Mouse (Mus musculus): Measurements from ENCODE around the gene Lrrc73. TPM values are rescaled to one million over a fixed set of nuclear protein-coding genes. Genes with fewer than 3 reads are reported as not detected.
A peak's percentile ranks its signal among the peaks of the same experiment; 100 is the strongest.

The Lrrc73 gene
- polyA plus RNA-seq, 1 experiment from 2014 or later, result 5.8 TPM

DNA sequence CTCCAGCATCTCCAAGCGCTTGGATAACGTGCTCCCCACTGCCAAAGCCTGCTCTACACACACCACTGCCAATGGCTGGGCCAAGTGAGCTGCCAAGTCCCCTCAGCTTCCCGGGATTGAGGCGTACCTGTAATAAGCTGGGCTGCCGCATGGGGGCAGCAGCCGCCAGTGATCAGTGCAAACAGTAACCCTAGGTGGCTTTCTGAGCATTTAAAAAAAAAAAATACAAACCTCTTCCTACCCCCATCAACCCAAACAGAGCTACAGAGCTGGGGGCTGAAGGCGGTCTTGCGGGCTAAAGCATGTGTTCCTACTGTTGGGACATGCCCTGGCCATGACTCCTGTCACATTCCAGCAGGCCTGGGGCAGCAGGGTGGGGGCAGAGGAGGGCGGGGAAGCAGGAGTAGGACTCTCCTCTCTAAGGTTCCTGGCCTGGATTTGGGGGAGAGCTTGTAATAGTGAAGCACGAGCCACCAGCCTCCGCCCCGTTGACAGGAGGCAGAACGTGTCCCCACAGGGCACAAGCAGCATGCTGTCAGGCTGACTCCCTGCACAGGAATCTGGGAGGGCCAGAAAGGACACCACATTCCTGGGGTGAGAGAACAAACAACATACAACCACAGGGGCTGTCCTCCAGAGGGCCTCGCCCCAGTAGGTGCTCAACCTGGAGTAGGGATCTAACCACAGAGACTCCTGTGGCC lies 12.7 kb downstream of the Lrrc73 start:
- Histone ChIP-seq H3K9ac (no peak overlapping the region), H3K9me3 (no peaks in the 10 kb centered on the region), H3K4me1 (replicated peaks) (no peaks in the 10 kb centered on the region), H3K4me2 (no peak overlapping the region), H3K27ac (replicated peaks) (no peak overlapping the region), H3K36me3 (peaks cover 65% of the 10 kb centered on the region), H3K4me3 (no peak overlapping the region), H3K27me3 (no peaks in the 10 kb centered on the region)
- 34% methylated on average over 14 of the region's 14 CpGs for WGBS
- peak; percentile 49 for ATAC-seq (ENCODE audit: low read depth)

DNA sequence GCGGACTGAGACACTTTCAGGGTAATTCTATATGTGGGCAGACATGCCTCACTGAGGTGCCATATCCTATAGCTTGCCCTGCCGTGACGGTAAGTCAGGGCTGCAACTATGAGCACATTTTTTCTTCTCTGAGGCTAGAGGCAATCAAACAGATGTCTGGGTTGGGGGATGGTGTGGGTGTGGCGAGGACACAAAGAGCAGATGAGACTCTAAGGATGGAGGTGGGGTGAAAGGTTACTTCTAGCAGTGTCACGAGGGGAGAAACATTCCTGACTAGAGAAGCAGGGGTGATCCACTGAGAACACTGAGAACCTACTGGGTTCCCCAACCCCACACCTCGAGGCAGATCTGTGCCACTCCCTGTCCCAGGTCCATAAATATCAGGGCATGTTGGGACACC lies 13.7 kb downstream of the Lrrc73 start:
- peaks cover 56% of the 10 kb centered on the region for H3K36me3 ChIP-seq
- 62% methylated on average over 6 of the region's 6 CpGs for WGBS
- H3K9me3 ChIP-seq, result no peaks in the 10 kb centered on the region
- H3K4me2 ChIP-seq, result no peak overlapping the region
- H3K4me3 ChIP-seq, result no peak overlapping the region
- H3K27me3 ChIP-seq, result no peaks in the 10 kb centered on the region
- no peaks in the 10 kb centered on the region for H3K4me1 ChIP-seq (replicated peaks)
- ATAC-seq (ENCODE audit: low read depth), result no peak
- H3K9ac ChIP-seq, result no peak overlapping the region
- no peak overlapping the region for H3K27ac ChIP-seq (replicated peaks)

DNA sequence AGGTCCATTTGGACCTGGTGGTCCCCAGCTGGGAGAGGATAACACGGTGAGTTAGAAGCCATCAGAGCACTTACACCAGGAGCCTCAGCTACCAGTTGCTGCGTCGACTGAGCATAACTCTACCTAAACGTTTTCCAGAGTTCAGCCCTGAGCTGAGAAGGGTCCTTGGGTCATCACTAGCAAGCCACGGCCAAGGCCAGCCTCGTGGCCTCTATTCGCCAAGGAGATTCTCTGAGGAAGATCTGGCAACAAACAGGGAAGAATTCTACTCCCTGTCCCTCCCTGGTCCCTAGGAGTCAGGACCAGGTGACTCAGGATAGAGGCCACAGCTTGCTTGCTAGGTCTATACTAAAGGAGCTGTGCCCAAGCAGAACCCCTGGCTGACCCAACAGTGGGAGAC lies 14.2 kb downstream of the Lrrc73 start:
- no peaks in the 10 kb centered on the region for H3K9me3 ChIP-seq
- no peak for ATAC-seq (ENCODE audit: low read depth)
- H3K36me3 ChIP-seq, result peaks cover 50% of the 10 kb centered on the region
- H3K4me1 ChIP-seq (replicated peaks), result no peaks in the 10 kb centered on the region
- no peak overlapping the region for H3K9ac ChIP-seq
- H3K4me3 ChIP-seq, result no peak overlapping the region
- H3K27ac ChIP-seq (replicated peaks), result no peak overlapping the region
- H3K27me3 ChIP-seq, result no peaks in the 10 kb centered on the region
- WGBS, result 82% methylated on average over 7 of the region's 7 CpGs
- no peak overlapping the region for H3K4me2 ChIP-seq

DNA sequence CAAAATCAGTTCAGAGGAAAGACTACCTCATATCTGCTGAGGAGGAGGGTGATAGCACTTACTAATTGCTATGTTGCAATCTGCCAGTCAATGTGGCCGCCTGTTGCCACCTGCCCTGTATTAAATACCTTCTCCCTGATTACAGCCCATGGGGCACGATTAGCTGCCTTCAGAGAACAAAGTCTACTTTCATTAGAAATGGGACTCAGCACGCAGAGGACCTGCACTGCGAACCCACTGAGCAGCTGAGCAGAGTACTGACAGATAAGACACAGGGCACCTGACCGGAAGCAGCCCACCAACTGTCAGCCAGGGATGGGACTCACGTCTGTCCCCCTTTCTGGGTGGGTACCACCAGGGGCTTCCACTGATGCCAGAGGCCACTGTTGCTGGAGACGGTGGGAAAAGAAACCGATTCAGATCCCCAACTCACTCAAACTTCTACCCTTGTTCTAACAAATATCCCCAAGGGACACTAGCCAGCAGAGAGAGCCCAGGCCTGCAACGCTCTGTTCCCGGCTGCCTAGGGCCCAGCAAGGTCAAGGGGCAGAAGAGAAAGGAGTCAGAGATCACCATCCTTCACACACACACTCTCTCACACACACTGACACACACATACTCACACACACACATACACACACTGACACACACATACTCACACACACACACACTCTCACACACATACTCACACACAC lies 14.8 kb downstream of the Lrrc73 start:
- Histone ChIP-seq H3K4me2 (no peak overlapping the region), H3K9me3 (no peaks in the 10 kb centered on the region), H3K9ac (no peak overlapping the region), H3K27ac (replicated peaks) (no peak overlapping the region), H3K36me3 (peaks cover 44% of the 10 kb centered on the region), H3K4me3 (no peak overlapping the region), H3K4me1 (replicated peaks) (no peaks in the 10 kb centered on the region), H3K27me3 (no peaks in the 10 kb centered on the region)
- ATAC-seq (ENCODE audit: low read depth), result no peak
- 83% methylated on average over 10 of the region's 10 CpGs for WGBS

DNA sequence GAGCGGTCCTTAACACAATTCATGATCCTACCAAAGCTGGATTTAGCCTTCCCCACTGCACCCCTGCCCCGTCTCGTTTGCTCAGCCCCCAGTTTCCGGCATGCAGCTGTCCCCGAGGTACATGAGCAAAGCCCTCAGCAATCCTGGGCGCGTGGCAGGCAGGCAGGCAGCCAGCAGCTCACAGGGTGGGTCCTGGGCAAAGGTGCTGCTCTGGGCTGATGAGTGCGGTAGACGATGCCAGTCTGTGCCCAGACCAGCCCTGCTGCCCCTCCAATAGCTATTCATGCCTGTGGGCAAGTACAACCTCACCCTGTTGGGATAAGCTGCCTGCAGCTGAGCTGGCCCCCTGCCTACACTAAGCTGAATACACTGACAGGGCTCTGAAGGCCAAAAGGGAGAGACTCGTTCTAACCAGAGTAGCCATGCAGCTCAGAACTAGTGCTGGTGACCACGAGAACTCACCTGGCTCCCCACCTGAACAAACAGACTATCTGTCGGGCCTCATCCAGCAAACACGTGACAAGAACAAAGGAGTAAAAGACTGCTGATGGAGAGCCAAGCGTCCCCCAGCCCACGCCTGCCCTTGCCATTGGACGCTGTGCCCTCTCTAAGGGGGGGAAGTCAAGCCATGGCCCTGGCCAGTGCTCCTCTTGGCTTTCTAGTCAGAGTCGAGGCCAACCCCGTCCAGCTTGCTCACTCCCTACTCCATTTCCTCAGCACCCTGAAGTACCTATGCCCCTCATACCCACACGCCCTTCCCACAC lies 16.6 kb downstream of the Lrrc73 start:
- whole genome bisulfite sequencing, result 90% methylated on average over 19 of the region's 19 CpGs
- ATAC-seq (ENCODE audit: low read depth), result no peak
- no peaks in the 10 kb centered on the region for H3K9me3 ChIP-seq
- H3K4me1 ChIP-seq (replicated peaks), result no peaks in the 10 kb centered on the region
- peaks cover 26% of the 10 kb centered on the region for H3K36me3 ChIP-seq
- no peak overlapping the region for H3K4me3 ChIP-seq
- H3K27me3 ChIP-seq, result no peaks in the 10 kb centered on the region
- peak overlapping the region; percentile 47; the same call in 1 of the 2 replicates for H3K9ac ChIP-seq
- H3K4me2 ChIP-seq, result no peak overlapping the region
- H3K27ac ChIP-seq (replicated peaks), result no peak overlapping the region

DNA sequence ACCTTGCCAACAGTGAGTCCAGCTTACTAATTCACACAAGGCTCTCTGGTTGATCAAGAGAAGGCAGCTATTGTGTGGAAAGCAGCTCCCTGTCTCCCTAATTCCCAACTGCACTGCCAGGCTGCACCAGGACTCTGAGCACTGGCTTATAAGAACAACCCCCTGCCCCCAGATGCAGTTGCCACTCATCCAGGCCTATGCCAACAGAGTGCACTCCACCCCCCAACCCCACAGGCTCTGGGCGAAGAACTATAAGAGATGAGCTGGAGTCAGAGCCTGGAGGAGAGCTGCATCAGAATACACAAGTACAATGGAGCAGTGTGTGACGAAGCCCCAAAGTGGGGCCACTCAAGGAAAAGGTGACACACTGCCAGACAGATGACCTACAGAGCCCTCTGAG lies 18.7 kb downstream of the Lrrc73 start:
- Histone ChIP-seq H3K27me3 (no peaks in the 10 kb centered on the region), H3K4me3 (no peak overlapping the region), H3K9ac (0 out of 2 replicates have a peak overlapping the region, but pooled peaks have one; percentile 8), H3K27ac (replicated peaks) (no peak overlapping the region), H3K9me3 (no peaks in the 10 kb centered on the region), H3K4me2 (no peak overlapping the region), H3K4me1 (replicated peaks) (no peaks in the 10 kb centered on the region), H3K36me3 (peaks cover 19% of the 10 kb centered on the region)
- no peak for ATAC-seq (ENCODE audit: low read depth)
- 73% methylated on average over 2 of the region's 2 CpGs for WGBS

DNA sequence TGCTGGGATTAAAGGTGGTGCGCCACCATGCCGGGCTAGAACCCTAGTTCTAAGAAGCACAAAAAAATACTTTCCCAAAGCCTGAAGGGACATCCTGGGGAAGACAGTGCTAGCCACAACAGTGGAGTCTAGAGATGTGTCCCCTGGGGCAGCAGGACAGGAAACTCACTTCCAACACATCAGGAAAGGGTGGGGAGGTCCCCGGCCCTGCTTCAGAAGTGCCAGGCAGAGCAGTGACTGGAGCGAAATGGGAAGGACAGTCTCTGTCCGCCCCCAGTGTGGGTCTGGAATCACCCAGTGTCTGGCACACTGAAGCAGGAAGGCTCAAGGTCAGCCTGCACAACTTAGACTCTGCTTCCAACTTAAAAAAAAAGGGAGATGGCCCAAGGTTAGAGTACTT lies 19.3 kb downstream of the Lrrc73 start:
- Histone ChIP-seq H3K27ac (replicated peaks) (no peak overlapping the region), H3K4me1 (replicated peaks) (no peaks in the 10 kb centered on the region), H3K4me3 (no peak overlapping the region), H3K36me3 (peaks cover 15% of the 10 kb centered on the region), H3K27me3 (no peaks in the 10 kb centered on the region), H3K9ac (no peak overlapping the region), H3K4me2 (no peak overlapping the region), H3K9me3 (no peaks in the 10 kb centered on the region)
- 92% methylated on average over 5 of the region's 5 CpGs for WGBS
- no peak for ATAC-seq (ENCODE audit: low read depth)

DNA sequence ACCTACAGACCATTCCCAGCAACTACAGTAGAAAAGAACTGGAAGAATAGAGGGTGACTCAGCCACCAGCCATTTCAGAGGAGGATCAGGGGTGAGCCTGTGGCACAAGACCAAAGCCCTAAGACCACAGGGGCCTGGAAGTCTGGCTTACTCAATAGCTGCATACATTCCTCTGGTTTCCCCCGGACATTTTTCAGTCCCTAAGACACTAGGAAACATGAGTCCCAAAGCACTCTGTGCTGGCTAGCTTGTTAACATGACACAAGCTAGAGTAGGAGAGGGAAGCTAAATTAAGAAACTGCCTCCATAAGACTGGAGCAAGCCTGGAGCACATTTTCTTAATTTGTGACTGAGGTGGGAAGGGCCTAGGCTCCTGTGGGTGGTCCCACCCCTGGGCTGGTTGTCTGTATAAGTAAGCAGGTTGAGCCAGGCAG lies 20.5 kb downstream of the Lrrc73 start:
- Histone ChIP-seq H3K27ac (replicated peaks) (no peak overlapping the region), H3K4me1 (replicated peaks) (no peaks in the 10 kb centered on the region), H3K4me3 (no peak overlapping the region), H3K36me3 (peaks cover 22% of the 10 kb centered on the region), H3K27me3 (no peaks in the 10 kb centered on the region), H3K4me2 (no peak overlapping the region), H3K9me3 (no peaks in the 10 kb centered on the region), H3K9ac (no peak overlapping the region)
- no peak for ATAC-seq (ENCODE audit: low read depth)
- 75% methylated on average over 1 of the region's 1 CpGs for WGBS

DNA sequence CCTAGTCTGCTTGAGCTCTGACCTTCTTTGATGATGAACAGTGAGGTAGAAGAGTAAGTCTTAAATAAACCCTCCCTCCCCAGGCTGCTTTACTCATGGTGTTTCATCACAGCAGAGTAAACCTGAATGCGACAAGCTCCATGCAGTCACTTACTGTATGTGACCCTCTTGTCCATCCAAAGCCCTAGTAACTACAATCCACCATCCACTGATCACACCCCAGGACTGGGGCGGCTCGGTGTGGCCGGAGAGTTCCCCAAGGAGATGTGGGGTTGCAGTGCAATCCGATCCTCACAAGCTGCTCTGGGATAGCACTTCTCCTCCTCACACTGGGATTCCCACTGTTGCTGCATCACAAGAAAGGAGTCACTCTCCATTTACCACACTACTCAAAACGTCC lies 21.1 kb downstream of the Lrrc73 start:
- Histone ChIP-seq H3K9me3 (no peaks in the 10 kb centered on the region), H3K27ac (replicated peaks) (no peak overlapping the region), H3K4me3 (no peak overlapping the region), H3K4me2 (no peak overlapping the region), H3K4me1 (replicated peaks) (no peaks in the 10 kb centered on the region), H3K36me3 (peaks cover 25% of the 10 kb centered on the region), H3K9ac (0 out of 2 replicates have a peak overlapping the region, but pooled peaks have one; percentile 4), H3K27me3 (no peaks in the 10 kb centered on the region)
- 83% methylated on average over 6 of the region's 6 CpGs for WGBS
- ATAC-seq (ENCODE audit: low read depth), result no peak

DNA sequence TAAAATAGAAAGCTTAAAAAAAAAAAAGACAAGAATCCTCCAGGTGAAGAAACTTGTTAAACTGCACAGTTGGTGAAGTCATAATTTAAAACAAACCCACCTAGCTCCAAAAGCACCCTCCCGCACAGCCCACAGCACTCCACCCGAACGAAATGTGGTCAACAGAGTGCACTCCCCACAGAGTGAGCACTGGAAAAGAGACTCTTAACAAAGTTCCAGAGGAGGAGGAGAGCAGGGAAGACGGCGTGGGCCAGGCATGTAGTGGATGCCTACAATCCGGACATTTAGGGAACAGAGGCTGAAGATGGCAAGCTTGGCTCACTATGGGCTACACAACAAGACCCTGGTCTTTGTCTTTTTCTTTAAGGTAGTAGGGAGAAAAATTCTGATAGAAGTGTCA lies 21.7 kb downstream of the Lrrc73 start:
- Histone ChIP-seq H3K4me2 (no peak overlapping the region), H3K27me3 (no peaks in the 10 kb centered on the region), H3K9ac (no peak overlapping the region), H3K4me3 (no peak overlapping the region), H3K36me3 (peaks cover 22% of the 10 kb centered on the region), H3K27ac (replicated peaks) (no peak overlapping the region), H3K4me1 (replicated peaks) (no peaks in the 10 kb centered on the region), H3K9me3 (no peaks in the 10 kb centered on the region)
- 91% methylated on average over 6 of the region's 6 CpGs for WGBS
- ATAC-seq (ENCODE audit: low read depth), result no peak

DNA sequence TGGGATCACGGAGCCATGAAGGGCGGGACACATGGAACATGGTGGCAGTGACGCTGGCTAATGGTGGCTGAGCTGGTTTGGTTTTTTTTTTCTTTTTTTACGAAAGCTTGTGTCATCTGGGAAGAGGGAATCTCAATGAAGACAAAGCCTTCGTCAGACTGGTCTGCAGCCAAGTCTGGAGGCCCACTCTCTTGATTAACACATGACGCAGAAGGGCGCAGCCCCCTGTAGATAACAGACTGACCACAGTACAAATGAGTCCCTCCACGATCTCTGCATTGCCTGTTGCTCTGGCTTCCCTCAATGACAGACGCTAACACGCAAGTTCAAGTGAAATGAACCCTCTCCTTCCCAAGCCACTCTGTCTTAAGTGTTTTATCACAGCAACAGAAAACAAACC lies 22.2 kb downstream of the Lrrc73 start:
- Histone ChIP-seq H3K27ac (replicated peaks) (no peak overlapping the region), H3K4me1 (replicated peaks) (no peaks in the 10 kb centered on the region), H3K27me3 (no peaks in the 10 kb centered on the region), H3K9ac (no peak overlapping the region), H3K36me3 (peaks cover 17% of the 10 kb centered on the region), H3K9me3 (no peaks in the 10 kb centered on the region), H3K4me3 (no peak overlapping the region), H3K4me2 (no peak overlapping the region)
- no peak for ATAC-seq (ENCODE audit: low read depth)
- WGBS, result 96% methylated on average over 10 of the region's 10 CpGs

DNA sequence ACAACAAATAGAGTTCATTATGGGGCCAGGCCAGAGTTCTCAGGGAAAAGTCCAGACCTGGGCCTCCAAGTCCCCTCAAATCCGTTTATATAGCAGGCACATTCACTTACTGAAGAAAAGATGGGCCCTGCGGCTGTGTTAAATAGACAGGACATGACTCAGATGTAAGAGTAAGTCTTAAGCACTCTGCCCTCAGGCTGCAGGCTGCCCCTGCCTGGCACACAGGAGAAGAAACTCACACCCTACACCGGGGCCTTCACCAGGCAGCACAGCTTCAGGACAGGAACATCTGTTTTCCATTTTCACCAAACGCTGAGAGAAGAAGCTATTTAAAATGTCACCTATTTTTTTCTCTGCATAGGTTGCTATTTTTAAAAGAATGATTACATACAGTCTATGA lies 24.3 kb downstream of the Lrrc73 start:
- H3K4me3 ChIP-seq, result no peak overlapping the region
- H3K4me2 ChIP-seq, result no peak overlapping the region
- peaks cover 19% of the 10 kb centered on the region for H3K4me1 ChIP-seq (replicated peaks)
- H3K27me3 ChIP-seq, result no peaks in the 10 kb centered on the region
- peaks cover 17% of the 10 kb centered on the region for H3K36me3 ChIP-seq
- no peaks in the 10 kb centered on the region for H3K9me3 ChIP-seq
- no peak for ATAC-seq (ENCODE audit: low read depth)
- no peak overlapping the region for H3K27ac ChIP-seq (replicated peaks)
- WGBS, result 81% methylated on average over 4 of the region's 4 CpGs
- H3K9ac ChIP-seq, result no peak overlapping the region

Data from neural tube, embryonic 13.5 days (tissue).